Mouse (Mus musculus): ENCODE results near the gene Lzts3. TPM values are rescaled to one million over a fixed set of nuclear protein-coding genes. Genes with fewer than 3 reads are reported as not detected.
A peak's percentile ranks its signal among the peaks of the same experiment; 100 is the strongest.
"Not testable (repeated sequence)": the region's sequence is repeated elsewhere in the genome, so short reads cannot be mapped to it uniquely, and the experiment has no call there.

Gene Lzts3
- 10 to 100 TPM; 45.3 to 46.8 TPM for total RNA-seq (2021)

- intact Hi-C loops (cut with DNase I) = no loop called here
Observed at GRCm38 (mm10) chr2:130642684-130643369, at the start of gene Lzts3. TSS of gene Lzts3 (minus strand) at chr2:130642803.

GRCm38 (mm10) chr2:130689011-130689410 lies 46.4 kb upstream of the Lzts3 start:
- intact Hi-C loops (cut with DNase I) = no loop called here
- no peak for DNase-seq (ENCODE audit: extremely low spot score in 1 of 2, low spot score in 2 of 2)

More at GRCm38 (mm10) chr2:130642684-130643369, at the start of gene Lzts3:
- peak; percentile 83 to 97 for DNase-seq (ENCODE audit: extremely low spot score in 1 of 2, low spot score in 2 of 2)

- intact Hi-C loops (cut with DNase I) = no loop called here
- no peak for DNase-seq (ENCODE audit: extremely low spot score in 1 of 2, low spot score in 2 of 2)
Observed at GRCm38 (mm10) chr2:130685426-130685825, 42.8 kb upstream of the Lzts3 start.

GRCm38 (mm10) chr2:130681531-130681930 lies 38.9 kb upstream of the Lzts3 start:
- intact Hi-C loops (cut with DNase I) = no loop called here
- no peak for DNase-seq (ENCODE audit: extremely low spot score in 1 of 2, low spot score in 2 of 2)

GRCm38 (mm10) chr2:130679899-130680298 lies 37.3 kb upstream of the Lzts3 start:
- intact Hi-C loops (cut with DNase I) = no loop called here

GRCm38 (mm10) chr2:130679154-130679553 lies 36.6 kb upstream of the Lzts3 start:
- DNase-seq (ENCODE audit: extremely low spot score in 1 of 2, low spot score in 2 of 2) = no peak
- intact Hi-C loops (cut with DNase I) = no loop called here

More at GRCm38 (mm10) chr2:130679899-130680298, 37.3 kb upstream of the Lzts3 start:
- no peak for DNase-seq (ENCODE audit: extremely low spot score in 1 of 2, low spot score in 2 of 2)

- intact Hi-C loops (cut with DNase I) = no loop called here
- DNase-seq (ENCODE audit: extremely low spot score in 1 of 2, low spot score in 2 of 2) = no peak
Observed at GRCm38 (mm10) chr2:130677211-130677610, 34.6 kb upstream of the Lzts3 start.

GRCm38 (mm10) chr2:130667559-130667958 lies 25.0 kb upstream of the Lzts3 start, which contains the start of gene Itpa:
TSS of gene Itpa (plus strand) at chr2:130667610.
- intact Hi-C loops (cut with DNase I) = loop anchor here (10.0 kb wide), 1 partner anchor 103 kb away; the partner anchor contains the start of gene Mrps26
- peak; percentile 83 to 91 for DNase-seq (ENCODE audit: extremely low spot score in 1 of 2, low spot score in 2 of 2)

- intact Hi-C loops (cut with DNase I) = loop anchor here (10.0 kb wide), 1 partner anchor 99 kb away; the partner anchor contains the start of gene Mrps26
- DNase-seq (ENCODE audit: extremely low spot score in 1 of 2, low spot score in 2 of 2) = peak; percentile 93 to 94
Observed at GRCm38 (mm10) chr2:130664102-130664701, 21.6 kb upstream of the Lzts3 start, which contains the start of gene Ddrgk1. TSS of gene Ddrgk1 (minus strand) at chr2:130664659.

GRCm38 (mm10) chr2:130663342-130663741 lies 20.7 kb upstream of the Lzts3 start:
- DNase-seq (ENCODE audit: extremely low spot score in 1 of 2, low spot score in 2 of 2) = no peak
- intact Hi-C loops (cut with DNase I) = loop anchor here (10.0 kb wide), 1 partner anchor 99 kb away; the partner anchor contains the start of gene Mrps26

- DNase-seq (ENCODE audit: extremely low spot score in 1 of 2, low spot score in 2 of 2) = no peak
- intact Hi-C loops (cut with DNase I) = no loop called here
Observed at GRCm38 (mm10) chr2:130658530-130658929, 15.9 kb upstream of the Lzts3 start.

GRCm38 (mm10) chr2:130657541-130657940 lies 14.9 kb upstream of the Lzts3 start:
- DNase-seq (ENCODE audit: extremely low spot score in 1 of 2, low spot score in 2 of 2) = peak in 1 of 2 experiments; percentile 32
- intact Hi-C loops (cut with DNase I) = no loop called here

- intact Hi-C loops (cut with DNase I) = no loop called here
- DNase-seq (ENCODE audit: extremely low spot score in 1 of 2, low spot score in 2 of 2) = no peak
Observed at GRCm38 (mm10) chr2:130656536-130656935, 13.9 kb upstream of the Lzts3 start.

GRCm38 (mm10) chr2:130655660-130656339 lies 13.2 kb upstream of the Lzts3 start:
- DNase-seq (ENCODE audit: extremely low spot score in 1 of 2, low spot score in 2 of 2) = no peak
- intact Hi-C loops (cut with DNase I) = no loop called here

GRCm38 (mm10) chr2:130653760-130654159 lies 11.2 kb upstream of the Lzts3 start:
- DNase-seq (ENCODE audit: extremely low spot score in 1 of 2, low spot score in 2 of 2) = no peak
- intact Hi-C loops (cut with DNase I) = no loop called here

GRCm38 (mm10) chr2:130653303-130653702 lies 10.7 kb upstream of the Lzts3 start:
- intact Hi-C loops (cut with DNase I) = no loop called here
- DNase-seq (ENCODE audit: extremely low spot score in 1 of 2, low spot score in 2 of 2) = no peak

GRCm38 (mm10) chr2:130649028-130649427 lies 6.4 kb upstream of the Lzts3 start:
- intact Hi-C loops (cut with DNase I); DNase-seq (ENCODE audit: extremely low spot score in 1 of 2, low spot score in 2 of 2): not testable (repeated sequence)

GRCm38 (mm10) chr2:130645198-130645597 lies 2.6 kb upstream of the Lzts3 start:
- DNase-seq (ENCODE audit: extremely low spot score in 1 of 2, low spot score in 2 of 2) = no peak
- intact Hi-C loops (cut with DNase I) = no loop called here

GRCm38 (mm10) chr2:130642197-130642660 lies 374 bp downstream of the Lzts3 start:
- intact Hi-C loops (cut with DNase I) = no loop called here
- DNase-seq (ENCODE audit: extremely low spot score in 1 of 2, low spot score in 2 of 2) = no peak

Measured in left cerebral cortex, postnatal 10 days (tissue).